Mouse (Mus musculus): ENCODE measurements around the gene Cfap54.

Gene Cfap54

DNA sequence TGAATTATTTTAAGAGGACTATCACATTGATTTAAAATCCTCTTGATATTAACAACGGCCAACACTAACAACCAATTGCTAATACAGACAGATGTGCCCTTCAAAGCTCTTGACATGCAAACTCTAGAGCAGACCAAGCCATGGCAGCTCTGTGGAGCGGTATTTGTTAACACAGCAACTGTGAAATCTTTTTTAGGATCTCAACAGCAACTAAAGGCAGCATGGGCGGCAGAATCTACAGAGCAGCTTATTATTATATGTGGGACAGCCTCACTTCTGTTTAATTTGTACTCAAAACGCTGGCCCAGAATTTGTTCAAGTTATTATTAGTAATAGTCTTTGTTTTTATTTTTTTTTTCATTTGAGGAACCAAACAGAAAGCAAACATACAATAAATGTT is 28.1 kb downstream of the Cfap54 start:
- no peak for DNase-seq (ENCODE audit: low spot score in 2 of 2)

- DNase-seq (ENCODE audit: low spot score in 2 of 2) = peak; percentile 71 to 73
Observed at GRCm38 (mm10) chr10:93051016-93051726, 30.2 kb downstream of the Cfap54 start.

GRCm38 (mm10) chr10:93050571-93050970 is 30.8 kb downstream of the Cfap54 start:
- no peak for DNase-seq (ENCODE audit: low spot score in 2 of 2)

- DNase-seq (ENCODE audit: low spot score in 2 of 2) = no peak
Observed at GRCm38 (mm10) chr10:93043195-93043594, 38.2 kb downstream of the Cfap54 start.

GRCm38 (mm10) chr10:93041850-93042249 is 39.6 kb downstream of the Cfap54 start:
- DNase-seq (ENCODE audit: low spot score in 2 of 2) = no peak

DNA sequence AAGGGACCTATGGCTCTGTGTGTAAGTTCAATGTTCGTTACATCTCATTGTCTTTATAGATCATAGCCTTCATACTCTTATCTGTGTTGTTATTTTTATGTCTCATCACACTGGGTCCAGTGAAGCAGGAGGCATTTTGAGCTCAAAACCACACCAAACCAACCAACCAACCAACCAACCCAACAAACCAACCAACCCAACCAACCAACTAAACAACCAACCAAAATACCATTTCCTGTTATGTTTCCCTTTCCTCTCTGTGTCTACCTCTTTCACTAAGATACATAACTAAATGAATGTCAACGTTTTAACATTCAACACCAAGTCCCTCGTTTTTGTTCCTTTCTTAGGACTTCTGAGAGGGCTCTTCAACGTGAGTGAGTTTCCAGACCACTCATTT is 40.0 kb downstream of the Cfap54 start:
- DNase-seq (ENCODE audit: low spot score in 2 of 2) = no peak

- DNase-seq (ENCODE audit: low spot score in 2 of 2) = no peak
Observed at GRCm38 (mm10) chr10:93036532-93036931, 44.9 kb downstream of the Cfap54 start.

DNA sequence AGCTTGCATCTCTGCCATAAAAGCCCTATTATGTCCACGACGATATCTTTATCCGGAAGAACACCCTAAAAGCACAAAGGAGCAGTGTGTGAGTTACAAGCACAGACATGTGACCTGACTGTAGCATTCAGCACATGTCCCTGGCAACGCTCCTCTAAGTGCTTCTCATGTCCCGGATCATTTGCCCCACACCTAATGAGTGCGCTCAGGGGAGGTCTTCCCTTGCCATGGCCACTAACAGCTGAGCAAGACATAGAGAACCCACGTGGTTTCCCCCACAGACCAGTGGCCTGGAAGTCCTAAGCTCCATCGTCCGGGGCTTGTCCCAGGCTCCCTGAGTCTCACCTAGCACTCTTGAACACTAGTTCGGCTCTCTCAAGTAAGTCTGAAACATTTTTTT is 45.9 kb downstream of the Cfap54 start:
- DNase-seq (ENCODE audit: low spot score in 2 of 2) = no peak

DNA sequence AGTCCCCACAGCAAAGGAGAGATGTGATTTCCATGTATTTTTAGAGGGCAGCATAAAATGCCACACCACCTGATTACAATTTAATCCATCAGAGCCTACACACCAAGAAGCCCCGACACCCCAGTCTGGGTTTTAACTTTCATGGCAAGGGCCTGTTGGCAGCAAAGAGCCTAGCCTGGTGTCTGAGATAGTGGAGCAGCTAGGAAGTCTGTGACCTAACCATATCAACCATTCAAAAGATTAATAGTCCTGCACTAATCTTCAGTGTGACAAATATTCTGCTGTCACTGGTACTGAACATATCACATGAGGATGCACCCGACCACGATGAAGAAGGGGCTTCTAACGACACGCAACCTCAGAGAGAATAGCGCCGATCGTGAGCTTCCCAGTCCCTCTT is 58.1 kb downstream of the Cfap54 start:
- no peak for DNase-seq (ENCODE audit: low spot score in 2 of 2)

GRCm38 (mm10) chr10:93014059-93014795 is 67.2 kb downstream of the Cfap54 start:
- peak; percentile 11 to 14 for DNase-seq (ENCODE audit: low spot score in 2 of 2)

DNA sequence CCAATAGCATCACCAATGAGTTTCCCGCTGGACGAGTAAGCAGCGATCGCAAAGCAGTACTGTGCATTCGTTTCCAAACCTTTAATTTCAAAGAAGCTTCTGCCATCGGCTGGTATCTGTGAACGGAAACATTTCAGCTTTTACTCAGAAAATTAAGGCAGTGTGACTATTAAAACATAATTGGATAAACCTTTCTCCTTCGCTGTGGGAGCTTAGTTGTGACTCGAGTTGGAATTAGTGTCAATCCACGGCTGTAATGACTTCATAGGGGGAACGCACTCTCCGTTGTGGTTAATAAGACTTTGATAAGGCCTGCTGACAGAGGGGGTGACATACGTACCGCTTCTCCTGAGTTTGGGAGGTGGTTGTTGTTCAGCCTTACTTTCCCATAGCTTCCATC is 70.3 kb downstream of the Cfap54 start:
- no peak for DNase-seq (ENCODE audit: low spot score in 2 of 2)

- no peak for DNase-seq (ENCODE audit: low spot score in 2 of 2)
Observed at GRCm38 (mm10) chr10:93006970-93007369, 74.4 kb downstream of the Cfap54 start.

DNA sequence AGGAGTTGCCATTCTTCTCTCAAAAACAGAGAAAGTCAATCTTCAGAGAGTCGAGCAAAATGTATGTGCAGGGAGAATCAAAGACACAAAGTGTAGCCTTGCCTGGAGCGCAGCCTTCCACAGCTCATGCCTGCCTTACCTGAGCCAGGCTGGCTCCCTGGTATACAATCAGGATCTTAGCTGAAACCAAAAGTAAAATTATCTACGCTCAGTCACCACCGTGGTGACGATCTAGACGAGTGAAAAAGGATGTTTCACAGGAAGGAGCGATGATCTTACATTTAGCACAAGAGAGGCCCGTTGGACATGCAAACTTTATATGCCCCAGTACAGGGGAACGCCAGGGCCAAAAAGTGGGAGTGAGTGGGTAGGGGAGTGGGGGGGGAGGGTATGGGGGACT is 75.0 kb downstream of the Cfap54 start:
- DNase-seq (ENCODE audit: low spot score in 2 of 2) = no peak

DNA sequence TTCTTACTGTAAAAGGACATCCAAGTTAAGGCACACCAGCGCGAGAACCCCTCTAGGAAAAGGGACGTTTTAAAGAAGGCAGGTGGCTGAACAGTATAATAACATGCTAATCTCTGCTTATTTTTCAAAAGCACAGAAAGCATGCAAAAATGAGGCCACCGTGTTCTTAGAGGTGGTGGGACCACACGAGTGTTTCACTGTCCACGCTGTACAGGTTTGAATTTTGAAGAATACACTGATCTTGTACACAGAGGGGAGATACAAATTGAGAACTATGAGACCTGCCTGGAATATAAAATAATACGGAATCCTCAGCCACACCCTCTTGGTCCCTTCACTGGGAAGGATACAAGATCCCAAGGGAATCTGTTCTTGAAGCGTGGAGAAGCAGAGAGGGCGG is 82.9 kb downstream of the Cfap54 start:
- no peak for DNase-seq (ENCODE audit: low spot score in 2 of 2)

DNA sequence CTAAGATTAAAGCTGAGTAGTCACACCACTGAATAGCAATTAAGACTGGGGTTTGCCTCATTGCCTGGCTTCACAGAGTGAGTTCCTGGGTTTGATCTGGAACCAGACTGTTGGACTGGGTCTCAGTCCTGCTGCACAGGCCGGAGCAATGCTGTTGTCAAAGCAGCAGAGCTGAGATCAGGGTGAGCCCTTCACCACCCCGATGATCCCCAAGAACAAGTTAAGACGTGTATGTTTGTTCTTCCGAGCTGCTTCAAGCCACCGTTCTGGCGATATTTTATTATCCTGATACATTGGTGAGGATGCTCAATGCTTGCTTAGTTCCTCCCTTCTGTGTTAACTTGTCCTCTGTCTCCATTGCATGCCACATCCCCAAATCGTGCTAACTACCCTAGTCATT is 86.2 kb downstream of the Cfap54 start:
- DNase-seq (ENCODE audit: low spot score in 2 of 2) = no peak

DNA sequence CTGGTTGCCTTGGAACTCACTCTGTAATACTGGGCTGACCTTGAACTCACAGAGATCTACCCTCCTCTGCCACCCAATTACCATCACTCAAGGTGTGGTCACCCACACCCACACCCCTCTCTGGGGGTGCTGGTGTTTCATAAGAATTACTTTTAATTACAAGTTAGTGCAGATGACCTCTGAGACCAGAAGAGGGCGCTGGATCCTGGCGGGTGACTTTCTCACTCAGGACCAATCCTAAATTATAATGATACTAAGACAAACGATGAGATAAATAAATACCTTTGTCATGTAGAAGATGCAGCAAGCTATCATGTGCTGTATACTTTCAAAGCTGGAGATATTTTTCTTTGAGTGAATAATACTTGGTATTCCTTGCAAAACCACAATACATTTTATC is 87.1 kb downstream of the Cfap54 start:
- DNase-seq (ENCODE audit: low spot score in 2 of 2) = no peak

- DNase-seq (ENCODE audit: low spot score in 2 of 2) = no peak
Observed at GRCm38 (mm10) chr10:92992526-92992925, 88.9 kb downstream of the Cfap54 start.

- no peak for DNase-seq (ENCODE audit: low spot score in 2 of 2)
Observed at GRCm38 (mm10) chr10:92990576-92990975, 90.8 kb downstream of the Cfap54 start.

DNA sequence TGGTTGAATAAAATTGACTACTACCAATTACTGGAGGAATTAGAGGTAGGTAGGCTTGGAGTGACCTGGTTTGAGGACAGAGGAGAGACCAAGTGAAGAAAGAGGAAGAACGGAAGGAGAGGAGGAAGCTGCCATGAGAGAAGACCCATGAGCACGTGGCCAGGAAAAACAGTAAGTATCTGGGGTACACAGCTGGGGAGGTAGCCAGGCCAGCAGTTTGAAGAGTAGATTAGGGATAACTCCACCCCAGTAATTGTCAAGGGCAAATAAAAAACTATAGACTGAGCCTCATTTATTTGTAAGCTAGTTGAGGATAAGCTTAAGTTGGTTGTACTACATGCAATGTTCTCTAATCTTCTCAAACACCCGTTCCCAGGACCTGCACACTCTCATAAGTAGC is 116.3 kb downstream of the Cfap54 start:
- DNase-seq (ENCODE audit: low spot score in 2 of 2) = no peak

- no peak for DNase-seq (ENCODE audit: low spot score in 2 of 2)
Observed at GRCm38 (mm10) chr10:92950044-92950443, 131.4 kb downstream of the Cfap54 start.

- DNase-seq (ENCODE audit: low spot score in 2 of 2) = no peak
Observed at GRCm38 (mm10) chr10:92942848-92943645, 138.4 kb downstream of the Cfap54 start.

DNA sequence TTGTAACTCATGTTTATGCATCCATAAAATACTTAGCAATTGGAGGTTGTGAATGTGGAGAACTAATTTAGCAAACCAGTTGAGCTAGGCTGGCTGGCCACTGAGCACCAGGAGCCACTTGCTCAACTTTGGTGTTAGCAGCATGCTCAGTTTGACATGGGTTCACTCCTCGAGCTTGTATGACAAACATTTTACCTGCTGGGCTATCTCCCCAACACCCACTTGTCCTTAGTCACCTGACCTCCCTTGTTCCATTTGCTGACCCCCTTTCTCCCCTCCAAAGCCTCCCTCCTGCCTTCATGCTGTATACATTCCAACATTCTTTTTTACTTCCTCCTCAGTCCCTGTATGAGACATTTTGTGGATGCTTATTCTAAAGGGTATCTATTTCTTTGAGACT is 139.8 kb downstream of the Cfap54 start:
- DNase-seq (ENCODE audit: low spot score in 2 of 2) = no peak
